Mouse (Mus musculus) olfactory bulb, adult 2 months (tissue): Measurements from ENCODE around the gene Fry. TPM values are rescaled to one million over a fixed set of nuclear protein-coding genes. Genes with fewer than 3 reads are reported as not detected.

ENCODE experiments used
- H3K27ac ChIP-seq: fragments of 200-500 bp; 2 replicates; pipeline ENCODE4 v1.5.1; 2012; ENCODE audit warnings: low read depth, low read length; ENCODE audit not compliant: insufficient read depth
- H3K4me1 ChIP-seq: fragments of 200-500 bp; 2 replicates; pipeline ENCODE4 v1.6.1; 2012; ENCODE audit warnings: low read length; ENCODE audit not compliant: control insufficient read depth, insufficient read depth
- H3K4me3 ChIP-seq: fragments of 200-500 bp; 2 replicates; pipeline ENCODE4 v1.5.1; 2012; ENCODE audit warnings: mild to moderate bottlenecking, low read depth, low read length, moderate library complexity; ENCODE audit not compliant: insufficient read depth
- CTCF ChIP-seq: fragments of 200-500 bp; IDR thresholded peaks from 2 replicates; pipeline ENCODE4 v1.5.1; 2012; ENCODE audit warnings: low read depth, mild to moderate bottlenecking, low read length, moderate library complexity; ENCODE audit not compliant: insufficient read depth
- POLR2A ChIP-seq: fragments of 200-500 bp; IDR thresholded peaks from 2 replicates; pipeline ENCODE4 v1.6.1; 2012; ENCODE audit warnings: mild to moderate bottlenecking, low read depth, low read length, moderate library complexity; ENCODE audit not compliant: insufficient read depth
- WGBS: fragments of 180-500 bp; shearing (Covaris S2); methylation state at CpG from one replicate; pipeline ENCODE4 v1.1.7; 2018; 5-methylcytosine and 5-hydroxymethylcytosine counted together
- polyA plus RNA-seq: library from polyadenylated mRNA; stranded (reverse); fragments of >200 nt; gene quantifications from 2 replicates; pipeline ENCODE4 v1.2.4, GENCODE M21; 2012; ENCODE audit warnings: low replicate concordance; ENCODE audit not compliant: missing spikeins, insufficient read depth, insufficient read length

Fry gene
- polyA plus RNA-seq, 1 experiment = not detected

GRCm38 (mm10) chr5:150236597-150236996 is 118.2 kb downstream of the Fry start:
- Histone ChIP-seq H3K27ac (no peak overlapping the region), H3K4me3 (no peak overlapping the region), H3K4me1 (no peaks in the 10 kb centered on the region)
- TF ChIP-seq CTCF (no peak), POLR2A (no peak)

- Histone ChIP-seq H3K27ac (no peak overlapping the region), H3K4me3 (no peak overlapping the region), H3K4me1 (no peaks in the 10 kb centered on the region)
- WGBS = 87% methylated on average over 9 of the region's 9 CpGs
- TF ChIP-seq POLR2A (no peak), CTCF (no peak)
These were observed 123.2 kb downstream of the Fry start for GRCm38 (mm10) chr5:150241638-150242037.

GRCm38 (mm10) chr5:150246737-150247136 is 128.3 kb downstream of the Fry start:
- no peak overlapping the region for H3K4me3 ChIP-seq
- WGBS = 83% methylated on average over 3 of the region's 3 CpGs
- no peak for TF ChIP-seq POLR2A
- no peak for TF ChIP-seq CTCF
- no peaks in the 10 kb centered on the region for H3K4me1 ChIP-seq
- no peak overlapping the region for H3K27ac ChIP-seq

- TF ChIP-seq CTCF = no peak
- no peak for TF ChIP-seq POLR2A
- Histone ChIP-seq H3K4me3 (no peak overlapping the region), H3K4me1 (peaks cover 6% of the 10 kb centered on the region), H3K27ac (no peak overlapping the region)
- WGBS = 88% methylated on average over 7 of the region's 7 CpGs
These were observed 139.3 kb downstream of the Fry start for GRCm38 (mm10) chr5:150257764-150258163.

- WGBS = under 1% methylated on average over 26 of the region's 29 CpGs
- Histone ChIP-seq H3K4me1 (peaks cover 16% of the 10 kb centered on the region), H3K4me3 (peak overlapping the region; percentile 90), H3K27ac (peak overlapping the region; percentile 85)
- TF ChIP-seq POLR2A (0 out of 2 replicates have a peak, but pooled peaks have one; percentile 16), CTCF (no peak)
These were observed 141.0 kb downstream of the Fry start for GRCm38 (mm10) chr5:150259191-150260053.

GRCm38 (mm10) chr5:150260054-150260386 is 141.6 kb downstream of the Fry start:
- Histone ChIP-seq H3K4me3 (peak overlapping the region; percentile 90), H3K27ac (peak overlapping the region; percentile 85), H3K4me1 (peaks cover 19% of the 10 kb centered on the region)
- TF ChIP-seq CTCF = no peak
- TF ChIP-seq POLR2A = 0 out of 2 replicates have a peak, but pooled peaks have one; percentile 16
- 14% methylated on average over 9 of the region's 9 CpGs for WGBS

GRCm38 (mm10) chr5:150261361-150261760 is 142.9 kb downstream of the Fry start:
- TF ChIP-seq CTCF (no peak), POLR2A (no peak)
- Histone ChIP-seq H3K4me3 (peak overlapping the region; percentile 40), H3K27ac (0 out of 2 replicates have a peak overlapping the region, but pooled peaks have one; percentile 4), H3K4me1 (peaks cover 19% of the 10 kb centered on the region)
- WGBS = 39% methylated on average over 4 of the region's 4 CpGs

- TF ChIP-seq CTCF = no peak
- no peak for TF ChIP-seq POLR2A
- peak overlapping the region; percentile 20 for H3K4me3 ChIP-seq
- 36% methylated on average over 16 of the region's 16 CpGs for WGBS
- H3K27ac ChIP-seq = 0 out of 2 replicates have a peak overlapping the region, but pooled peaks have one; percentile 4
- peaks cover 19% of the 10 kb centered on the region for H3K4me1 ChIP-seq
These were observed 143.7 kb downstream of the Fry start for GRCm38 (mm10) chr5:150262046-150262716.

- 0 out of 2 replicates have a peak overlapping the region, but pooled peaks have one; percentile 15 for H3K4me3 ChIP-seq
- no peak overlapping the region for H3K27ac ChIP-seq
- peaks cover 19% of the 10 kb centered on the region for H3K4me1 ChIP-seq
- TF ChIP-seq CTCF (no peak), POLR2A (no peak)
- WGBS = 37% methylated on average over 5 of the region's 5 CpGs
These were observed 144.3 kb downstream of the Fry start for GRCm38 (mm10) chr5:150262717-150263103.
